Comparison of ENCODE assay signal across 8 mouse cellular contexts in the genomic region with DNA sequence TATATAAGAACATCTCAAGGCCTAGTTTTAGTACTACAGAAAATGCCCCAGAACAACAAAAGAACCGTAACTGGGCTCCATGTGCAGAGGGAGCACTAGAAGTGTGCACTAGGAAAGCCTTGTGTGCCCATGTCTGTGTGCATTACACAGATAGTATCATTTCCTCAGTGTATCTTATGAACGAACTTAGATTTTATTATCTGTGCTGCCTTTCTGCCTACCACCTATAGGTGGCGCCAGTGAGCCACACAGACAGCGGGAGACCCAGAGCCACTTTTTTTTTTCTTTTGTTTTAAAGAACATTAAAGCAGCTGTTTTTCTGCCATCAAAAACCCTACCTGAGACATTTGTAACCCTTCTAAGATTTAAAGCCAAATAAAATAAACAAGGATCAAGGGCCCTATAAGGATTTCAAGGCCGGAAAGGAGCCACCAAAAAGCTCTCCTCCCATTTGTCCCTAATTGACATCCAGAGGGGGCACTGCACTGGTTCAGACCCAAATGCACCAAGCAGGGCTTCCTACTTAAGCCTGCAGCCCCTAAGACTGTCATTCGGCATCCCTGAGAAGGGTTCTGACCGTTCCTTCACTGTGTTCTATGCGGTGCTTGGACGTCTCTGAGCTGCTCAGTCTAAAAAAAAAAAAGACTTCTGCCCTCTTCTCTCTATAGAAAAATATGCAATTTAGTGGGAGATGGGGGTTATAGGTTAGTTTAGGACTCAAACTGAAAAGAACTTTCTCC.
A peak's percentile ranks its signal among the peaks of the same experiment; 100 is the strongest.
DNase-seq lines count a peak whose midpoint lies in the region; ATAC-seq and TF ChIP-seq lines count a peak whose summit lies in the region.

No protein-coding gene starts in this region.

- peak; percentile 36 for ATAC-seq in activated CD4-positive, CD25-positive, alpha-beta regulatory T cell, adult 4 months
- peak; percentile 92 for ATAC-seq in megakaryocyte, adult 5-6 weeks (ENCODE audit: poor library complexity, severe bottlenecking)
- ATAC-seq in stomach, postnatal 0 days (ENCODE audit: low FRiP score, low TSS enrichment): no peak

- no peak overlapping the region for H3K9ac ChIP-seq in stomach, postnatal 0 days (ENCODE audit: low read length)

- 21% methylated on average over 9 of the region's 9 CpGs for WGBS in embryonic facial prominence, embryonic 10.5 days
- WGBS in stomach, postnatal 0 days: 18% methylated on average over 9 of the region's 9 CpGs

- no peaks in the 10 kb centered on the region for H3K27me3 ChIP-seq in embryonic facial prominence, embryonic 10.5 days (replicated peaks; ENCODE audit: low read depth, poor library complexity, severe bottlenecking)
- no peaks in the 10 kb centered on the region for H3K27me3 ChIP-seq in stomach, postnatal 0 days (ENCODE audit: control insufficient read depth, insufficient read depth, low read length)

- peak overlapping the region; percentile 86 for H3K27ac ChIP-seq in gastrocnemius, adult 2 months
- peak overlapping the region; percentile 74 for H3K27ac ChIP-seq in embryonic facial prominence, embryonic 10.5 days (replicated peaks)
- H3K27ac ChIP-seq in stomach, postnatal 0 days (replicated peaks): no peak overlapping the region

- peak; percentile 98 for TF ChIP-seq CTCF in gastrocnemius, adult 2 months (IDR thresholded peaks at IDR 0.05)
- TF ChIP-seq CTCF in stomach, postnatal 0 days (IDR thresholded peaks at IDR 0.05; ENCODE audit: low read depth): peak; percentile 94

- no peak for TF ChIP-seq EP300 in stomach, postnatal 0 days (optimal IDR thresholded peaks at IDR 0.05)

- H3K9me3 ChIP-seq in embryonic facial prominence, embryonic 10.5 days: no peaks in the 10 kb centered on the region
- H3K9me3 ChIP-seq in stomach, postnatal 0 days (ENCODE audit: control insufficient read depth, low read length): no peaks in the 10 kb centered on the region

- intact Hi-C loops in gastrocnemius, adult 2 months (cut with DNase I): loop anchor here (1.0 to 5.0 kb wide), 2 partner anchors 54 to 112 kb away; no protein-coding TSS in a partner anchor
- intact Hi-C loops in heart, postnatal 10 days (cut with DNase I): loop anchor here (1.0 to 10.0 kb wide), 5 partner anchors 35 to 639 kb away; a partner anchor contains a TSS

- no peak overlapping the region for H3K4me2 ChIP-seq in stomach, postnatal 0 days (replicated peaks; ENCODE audit: low read depth)

- peaks cover 15% of the 10 kb centered on the region for H3K4me1 ChIP-seq in embryonic facial prominence, embryonic 10.5 days
- H3K4me1 ChIP-seq in stomach, postnatal 0 days (replicated peaks; ENCODE audit: control insufficient read depth, insufficient read depth): no peaks in the 10 kb centered on the region

- peak overlapping the region; percentile 29 for H3K4me3 ChIP-seq in gastrocnemius, adult 2 months
- 0 out of 2 replicates have a peak overlapping the region, but pooled peaks have one; percentile 25 for H3K4me3 ChIP-seq in embryonic facial prominence, embryonic 10.5 days
- H3K4me3 ChIP-seq in stomach, postnatal 0 days (ENCODE audit: low read depth, low read length): no peak overlapping the region

- peak; percentile 52 for DNase-seq in gastrocnemius, adult 2 months
- DNase-seq in gastrocnemius, adult 8-10 months (ENCODE audit: low spot score in 2 of 2): no peak
- peak; percentile 54 for DNase-seq in embryonic facial prominence, embryonic 10.5 days (ENCODE audit: low spot score)
- DNase-seq in heart, postnatal 10 days: peak; percentile 66 to 70
- DNase-seq in layer of hippocampus, postnatal 14 days (ENCODE audit: low spot score in 2 of 2): peak; percentile 29 to 42
- DNase-seq in stomach, postnatal 0 days (ENCODE audit: low spot score): no peak

- H3K36me3 ChIP-seq in embryonic facial prominence, embryonic 10.5 days (replicated peaks): no peaks in the 10 kb centered on the region
- no peaks in the 10 kb centered on the region for H3K36me3 ChIP-seq in stomach, postnatal 0 days (ENCODE audit: control insufficient read depth, insufficient read depth, low read length)

Comparison
In these comparisons a context has a peak if more than half of its experiments do, and no peak if none do; other contexts are left out.
1. DNase-seq: peak in gastrocnemius, adult 2 months (single experiment), embryonic facial prominence, embryonic 10.5 days (single experiment), heart, postnatal 10 days (2 of 2) and layer of hippocampus, postnatal 14 days (2 of 2); none in gastrocnemius, adult 8-10 months (0 of 2) and stomach, postnatal 0 days (single experiment).